Mouse (Mus musculus) R1 (cell line): ENCODE data around the gene Mgll.

Experiments
- DNase-seq: peaks from one replicate; pipeline ENCODE4 v3.0.0-alpha.2; 2018; ENCODE audit warnings: low read depth, low spot score

Gene Mgll

GRCm38 (mm10) chr6:88724313-88725195 lies at the start of gene Mgll:
Gene Mgll (plus strand): TSS chr6:88724412.
- peak; percentile 66 for DNase-seq

DNA sequence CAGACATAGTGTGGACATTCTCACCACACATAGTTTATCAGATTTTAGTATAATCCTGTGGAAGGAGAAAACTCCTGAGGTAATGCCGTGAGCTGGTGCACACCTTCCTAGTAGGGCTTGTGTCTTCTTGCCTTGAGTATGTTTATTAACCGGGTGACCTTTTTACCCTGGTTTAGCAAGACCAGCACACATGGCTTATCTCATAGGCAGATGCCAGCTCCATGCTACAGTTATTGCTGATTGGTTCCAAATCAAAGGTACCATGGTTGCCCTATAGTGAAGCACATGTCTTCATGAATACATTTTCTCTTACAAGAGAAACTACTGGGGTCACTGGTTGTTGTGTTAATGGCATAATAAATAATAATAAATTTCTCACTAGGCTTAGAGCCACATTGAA lies 48.4 kb upstream of the Mgll start:
- no peak for DNase-seq

DNA sequence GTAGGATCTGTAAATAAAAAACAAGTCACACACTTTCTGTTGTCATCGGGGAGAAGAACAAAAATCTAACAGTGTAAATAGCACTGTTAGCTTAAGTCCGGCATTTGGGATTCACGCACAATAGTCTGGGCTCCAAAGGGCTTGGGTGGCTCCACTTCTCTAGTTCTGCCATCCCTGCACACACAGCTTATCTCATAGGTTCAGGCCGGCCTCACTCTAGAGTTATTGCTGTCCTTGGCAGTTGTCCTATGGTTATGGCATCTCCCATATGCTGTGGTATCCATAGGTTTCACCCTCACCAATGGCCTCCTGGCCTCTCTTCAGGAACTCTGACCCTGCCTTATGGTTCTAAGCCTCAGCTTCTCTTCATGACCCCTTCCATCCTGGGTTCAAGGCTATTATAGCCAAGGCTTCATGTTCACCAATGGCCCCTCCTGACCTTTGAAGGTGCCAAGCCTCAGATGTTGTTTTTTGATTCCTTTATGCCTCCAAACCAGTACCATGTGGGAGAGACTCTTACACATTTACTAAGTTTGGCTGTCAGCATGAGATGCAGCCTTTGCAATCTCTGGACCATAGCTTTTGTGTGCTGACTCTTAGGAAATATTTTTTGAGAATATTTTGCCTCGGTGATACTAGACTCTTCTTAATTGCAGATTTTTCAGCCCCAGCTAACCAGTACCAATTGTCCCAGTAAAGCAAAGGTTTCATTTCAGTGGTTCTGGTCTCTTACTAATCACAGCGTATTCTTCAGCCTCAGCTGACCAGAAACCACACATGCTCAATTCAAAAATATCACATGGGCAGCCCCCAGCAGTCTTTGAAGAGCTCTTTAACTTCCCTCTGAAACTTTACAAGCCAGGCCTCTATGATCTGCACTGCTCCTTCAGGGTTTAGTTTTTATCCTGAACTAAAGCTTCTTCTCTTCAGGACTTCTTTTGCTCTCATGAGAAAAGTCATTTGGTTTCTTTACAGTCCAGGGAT lies 47.2 kb upstream of the Mgll start:
- no peak for DNase-seq

DNA sequence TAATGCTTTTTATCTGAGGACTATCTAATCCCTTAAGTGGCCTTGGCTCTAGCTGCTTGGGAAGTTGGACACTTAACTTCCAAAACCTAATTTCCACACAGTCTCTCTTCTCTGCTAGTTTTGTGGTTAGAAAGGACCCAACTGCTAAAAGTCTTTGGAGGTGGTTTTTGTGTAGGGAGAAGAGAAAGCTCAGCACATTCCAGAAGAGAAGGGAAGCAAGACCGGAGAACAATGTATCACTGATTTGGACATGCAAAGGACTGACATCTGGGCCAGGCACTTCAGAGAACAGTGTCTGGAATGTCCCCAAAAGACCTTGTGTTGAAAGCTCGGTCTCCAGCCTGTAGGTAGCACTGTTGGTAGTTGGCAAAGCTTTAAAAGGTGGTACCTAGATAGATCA lies 46.5 kb upstream of the Mgll start:
- DNase-seq = no peak

- DNase-seq = no peak
These were observed 43.2 kb upstream of the Mgll start for GRCm38 (mm10) chr6:88681026-88681425.

GRCm38 (mm10) chr6:88683380-88684053 lies 40.7 kb upstream of the Mgll start:
- DNase-seq = no peak

DNA sequence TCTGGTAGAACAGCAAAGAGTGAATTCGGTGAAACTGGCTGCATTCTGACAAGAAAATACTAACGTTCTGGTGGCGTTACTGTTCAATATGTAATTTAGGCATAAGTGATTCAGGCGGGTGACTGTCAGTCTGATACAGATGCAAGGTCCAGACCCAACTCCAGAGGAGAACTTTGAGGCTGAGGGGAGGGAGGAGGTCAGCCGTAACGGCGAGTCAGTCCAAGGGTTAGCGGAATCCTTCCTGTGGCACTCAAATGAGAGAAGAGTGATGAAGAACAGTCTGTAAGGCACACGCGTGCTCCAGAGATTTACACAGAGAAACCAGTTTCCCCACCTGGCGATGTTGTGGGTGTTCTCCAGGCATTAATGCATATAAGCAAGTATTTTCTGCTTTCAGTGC lies 36.0 kb upstream of the Mgll start:
- DNase-seq = no peak

- DNase-seq = no peak
These were observed 35.5 kb upstream of the Mgll start for GRCm38 (mm10) chr6:88688712-88689111.

- peak; percentile 12 for DNase-seq
These were observed 34.0 kb upstream of the Mgll start for GRCm38 (mm10) chr6:88690211-88690610.

DNA sequence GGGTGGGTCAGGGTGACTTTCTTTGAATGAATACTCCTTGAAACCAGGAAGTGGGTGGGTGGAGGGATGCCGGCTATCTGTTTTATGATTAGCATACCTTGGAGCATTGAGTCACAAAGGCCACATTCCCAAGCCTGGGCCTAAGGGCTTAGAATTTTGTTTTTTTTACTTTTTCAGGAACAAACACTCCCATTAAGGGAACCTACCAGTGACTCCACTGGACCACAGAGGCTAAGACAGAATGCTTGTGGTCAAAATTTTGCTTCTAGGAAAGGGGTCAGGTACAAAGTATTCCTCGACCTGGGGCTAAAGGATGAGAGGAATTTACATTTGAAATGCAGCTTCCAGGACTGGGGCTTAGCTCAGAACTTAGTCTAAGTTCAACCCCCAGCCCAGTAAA lies 32.9 kb upstream of the Mgll start:
- DNase-seq = peak; percentile 54

GRCm38 (mm10) chr6:88702887-88703286 lies 21.3 kb upstream of the Mgll start:
- DNase-seq = no peak

- DNase-seq = no peak
These were observed 20.5 kb upstream of the Mgll start for GRCm38 (mm10) chr6:88703731-88704130.

DNA sequence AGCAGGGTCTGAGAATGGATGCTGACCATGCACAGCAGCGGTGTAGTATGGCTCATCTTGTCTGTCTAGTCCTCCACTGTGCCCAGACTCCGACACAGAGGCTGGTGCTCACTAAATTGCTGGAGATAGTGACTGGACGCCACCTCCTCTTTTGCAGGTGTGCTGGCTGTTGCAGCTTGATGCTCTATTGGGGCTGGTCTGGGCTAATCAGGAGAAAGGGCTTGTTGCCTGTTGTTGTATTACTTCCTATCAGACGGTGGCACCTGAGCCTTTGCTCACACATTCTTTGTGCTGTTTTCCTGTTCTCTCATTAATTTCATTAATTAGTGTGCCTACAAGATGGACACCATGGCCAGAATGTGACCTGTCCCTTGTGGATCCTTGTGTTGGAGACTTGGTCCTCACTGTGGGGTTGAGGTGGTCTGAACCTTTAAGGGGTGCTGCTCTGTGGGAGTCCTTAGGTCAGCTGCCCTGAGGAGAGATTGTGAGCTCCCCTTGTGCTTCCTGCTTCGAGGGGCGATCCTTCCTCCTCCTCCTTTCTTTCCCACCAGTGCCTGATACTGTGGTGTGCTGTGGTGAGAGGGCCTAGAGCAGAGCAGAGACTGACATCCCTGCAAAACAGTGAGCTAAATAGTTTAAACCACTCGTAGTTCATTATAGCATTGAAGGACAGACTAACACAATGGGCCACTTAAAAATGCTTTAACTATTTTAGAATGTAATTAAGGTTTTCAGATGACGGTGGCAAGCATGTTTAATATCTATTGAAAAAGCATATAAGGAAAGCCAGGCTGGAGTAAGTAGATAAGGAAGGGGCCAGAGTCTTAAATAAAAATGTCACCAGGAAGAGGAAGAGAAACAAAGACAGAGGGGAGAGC lies 15.6 kb upstream of the Mgll start:
- DNase-seq = no peak

GRCm38 (mm10) chr6:88709279-88709575 lies 15.0 kb upstream of the Mgll start:
- DNase-seq = no peak

GRCm38 (mm10) chr6:88711313-88711712 lies 12.9 kb upstream of the Mgll start:
- DNase-seq = no peak

- no peak for DNase-seq
These were observed 12.1 kb upstream of the Mgll start for GRCm38 (mm10) chr6:88712083-88712482.

GRCm38 (mm10) chr6:88713320-88713719 lies 10.9 kb upstream of the Mgll start:
- no peak for DNase-seq

DNA sequence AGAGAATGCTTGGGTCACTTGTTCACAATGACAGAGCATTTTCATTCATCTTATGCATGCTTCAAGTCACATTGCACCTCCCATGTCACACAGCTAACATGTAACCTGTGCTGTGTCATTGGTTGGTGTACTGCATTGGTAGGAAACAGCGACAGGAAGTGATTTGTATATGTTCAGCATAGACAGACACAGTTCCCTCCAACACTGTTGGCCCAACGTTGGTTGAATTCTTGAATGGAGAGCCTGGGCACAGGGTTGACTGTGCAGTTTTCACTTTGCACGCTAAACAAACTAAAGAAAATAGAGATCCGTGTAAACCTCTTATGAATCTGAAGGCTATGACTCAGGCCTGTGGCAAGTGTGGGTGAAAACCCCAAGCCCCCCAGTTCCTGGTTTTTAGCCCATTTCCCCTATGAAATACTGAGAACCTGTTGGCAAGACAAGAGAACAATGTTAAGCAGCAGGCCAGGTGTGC lies 10.0 kb upstream of the Mgll start:
- no peak for DNase-seq

- DNase-seq = no peak
These were observed 8.8 kb upstream of the Mgll start for GRCm38 (mm10) chr6:88715378-88715781.

GRCm38 (mm10) chr6:88715966-88716365 lies 8.2 kb upstream of the Mgll start:
- no peak for DNase-seq
